Mouse (Mus musculus) gastrocnemius, adult 18-20 months (tissue): ENCODE data around the gene Tpm1. TPM values are rescaled to one million over a fixed set of nuclear protein-coding genes. Genes with fewer than 3 reads are reported as not detected.
A peak's percentile ranks its signal among the peaks of the same experiment; 100 is the strongest.

Source experiments
- DNase-seq: peaks from one replicate; pipeline ENCODE4 v3.0.0; 2021; ENCODE audit warnings: low spot score
- long read RNA-seq, 2 experiments: library from polyadenylated mRNA; stranded (forward); transcript quantifications; one replicate each; pipeline ENCODE4 v2.0.0; 2021
- total RNA-seq, 2 experiments: library from RNA; stranded (reverse); gene quantifications; 2 replicates each; pipeline ENCODE4 v1.2.3; 2021

Gene Tpm1
- over 10,000 TPM; 24,162 to 25,960 TPM for total RNA-seq
- long read RNA-seq, experiment 1, transcript Tpm1-207 (9 exons, 962 nt), result minor isoform, 6 of 36,761 reads
- long read RNA-seq, experiment 1, transcript Tpm1-205 (10 exons, 1,208 nt), result major isoform, 35,375 of 36,761 reads
- long read RNA-seq, experiment 1, transcript Tpm1-219 (4 exons, 649 nt), result minor isoform, 5 of 36,761 reads
- long read RNA-seq, experiment 1, partial matches to known transcripts, result 874 of 36,761 reads
- long read RNA-seq, experiment 1, other reads (novel, unspliced or antisense), result 494 of 36,761 reads
- long read RNA-seq, experiment 2, transcript Tpm1-207 (9 exons, 962 nt), result minor isoform, 12 of 25,254 reads
- long read RNA-seq, experiment 2, transcript Tpm1-215 (9 exons, 1,759 nt), result minor isoform, 6 of 25,254 reads
- long read RNA-seq, experiment 2, transcript Tpm1-219 (4 exons, 649 nt), result minor isoform, 7 of 25,254 reads
- long read RNA-seq, experiment 2, transcript Tpm1-205 (10 exons, 1,208 nt), result major isoform, 24,067 of 25,254 reads
- long read RNA-seq, experiment 2, partial matches to known transcripts, result 746 of 25,254 reads
- long read RNA-seq, experiment 2, other reads (novel, unspliced or antisense), result 413 of 25,254 reads

DNA sequence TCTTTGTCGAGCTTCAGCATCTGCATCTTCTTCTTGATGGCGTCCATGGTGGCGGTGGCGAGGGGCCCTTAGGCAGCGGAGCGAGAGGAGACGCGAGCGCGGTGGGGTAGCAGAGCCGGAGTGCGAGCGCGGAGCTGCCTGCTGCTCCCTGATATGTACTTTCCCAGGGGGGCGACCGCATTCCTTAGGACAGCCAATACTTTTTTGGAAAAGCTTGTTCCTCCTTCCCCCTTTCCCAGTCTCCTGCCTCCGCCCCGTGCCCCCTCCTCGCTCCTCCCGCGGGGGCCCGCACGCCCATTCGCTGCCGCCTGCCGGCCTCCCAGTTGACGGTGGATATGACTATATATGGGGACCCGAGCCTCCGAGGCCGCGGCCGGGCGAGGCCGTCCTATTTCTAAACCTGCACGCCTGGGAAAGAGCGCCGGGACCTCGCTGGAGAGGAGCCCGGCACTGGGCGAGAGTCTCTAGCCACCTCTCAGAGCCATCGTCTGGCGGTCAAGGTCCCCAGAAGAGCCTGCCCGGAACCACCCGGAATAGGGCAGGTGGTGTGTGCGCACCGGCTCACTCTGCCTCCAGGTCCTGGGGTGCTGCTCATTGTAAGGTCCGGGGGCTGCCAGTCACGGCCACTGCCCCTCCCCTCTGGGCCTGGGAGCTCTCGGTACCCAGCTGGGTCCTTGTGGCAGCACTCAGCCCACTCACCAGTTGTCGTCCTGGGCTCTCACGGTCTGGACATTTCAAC, at the start of gene Tpm1:
TSS of gene Tpm1 (minus strand) at position 321 of the 739 bp plus-strand sequence.
- peak; percentile 92 for DNase-seq

GRCm38 (mm10) chr9:67094371-67094770, 45.2 kb upstream of the Tpm1 start:
- no peak for DNase-seq

- DNase-seq, result no peak
These were observed 43.0 kb upstream of the Tpm1 start for GRCm38 (mm10) chr9:67092210-67092609.

DNA sequence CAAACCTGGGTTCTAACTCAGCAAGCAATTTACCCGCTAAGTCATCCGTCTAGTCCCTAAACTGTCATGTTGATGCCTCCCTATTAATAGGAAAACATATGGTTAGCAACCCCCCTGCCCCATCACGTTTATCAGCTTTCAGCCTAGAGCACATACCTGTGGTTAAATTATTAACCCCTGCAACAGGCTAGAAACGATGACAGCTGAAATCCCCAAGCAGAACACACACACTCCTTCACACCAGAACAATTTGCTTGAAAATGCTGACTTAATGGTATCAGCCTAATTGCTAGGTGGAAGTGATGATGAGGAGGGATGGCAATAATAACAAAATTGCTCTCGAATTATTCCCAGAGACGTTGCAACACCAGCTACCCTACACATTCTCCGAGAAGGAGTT, 42.4 kb upstream of the Tpm1 start:
- DNase-seq, result no peak

- DNase-seq, result no peak
These were observed 41.9 kb upstream of the Tpm1 start for GRCm38 (mm10) chr9:67091151-67091550.

- DNase-seq, result peak; percentile 64
These were observed 41.4 kb upstream of the Tpm1 start for GRCm38 (mm10) chr9:67090633-67091045.

DNA sequence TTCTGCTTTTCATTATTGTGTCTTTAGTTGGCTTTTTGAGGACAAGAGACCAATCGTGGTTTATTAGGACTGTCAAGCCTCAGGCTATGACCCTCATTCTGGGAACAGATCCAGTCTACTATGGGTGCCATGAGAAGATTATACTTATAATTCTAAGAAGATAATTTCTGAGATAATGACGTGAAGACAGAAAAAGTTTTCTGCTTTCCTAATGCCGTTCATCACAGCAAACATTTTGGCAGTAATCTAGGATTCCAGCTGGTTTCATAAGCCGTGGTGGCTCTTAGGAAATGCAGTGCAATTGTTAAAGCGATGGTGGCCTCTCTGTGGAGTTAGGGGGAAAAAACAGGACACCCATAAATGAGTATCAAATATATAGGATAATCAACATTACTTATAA, 40.0 kb upstream of the Tpm1 start:
- no peak for DNase-seq

DNA sequence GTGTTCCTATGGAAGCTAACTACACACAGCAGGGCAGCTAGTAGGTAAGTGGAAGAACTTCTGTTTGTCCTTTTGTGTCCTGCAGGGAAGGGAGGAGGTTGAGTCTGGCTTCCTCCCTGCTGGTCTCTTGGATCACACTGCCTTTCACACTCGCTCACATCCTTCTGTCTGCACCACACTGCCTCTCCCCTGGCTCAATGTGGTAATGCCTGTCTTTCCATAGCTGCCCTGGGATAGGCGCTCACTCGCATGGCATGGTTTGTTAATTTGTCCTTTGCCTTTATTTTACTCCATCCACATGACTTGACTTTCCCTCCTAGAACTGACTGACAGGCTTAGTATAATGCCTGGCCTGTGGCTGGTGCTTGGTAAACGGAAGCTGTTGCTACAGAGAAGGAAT, 34.6 kb upstream of the Tpm1 start:
- no peak for DNase-seq

- no peak for DNase-seq
These were observed 32.5 kb upstream of the Tpm1 start for GRCm38 (mm10) chr9:67081688-67082087.

DNA sequence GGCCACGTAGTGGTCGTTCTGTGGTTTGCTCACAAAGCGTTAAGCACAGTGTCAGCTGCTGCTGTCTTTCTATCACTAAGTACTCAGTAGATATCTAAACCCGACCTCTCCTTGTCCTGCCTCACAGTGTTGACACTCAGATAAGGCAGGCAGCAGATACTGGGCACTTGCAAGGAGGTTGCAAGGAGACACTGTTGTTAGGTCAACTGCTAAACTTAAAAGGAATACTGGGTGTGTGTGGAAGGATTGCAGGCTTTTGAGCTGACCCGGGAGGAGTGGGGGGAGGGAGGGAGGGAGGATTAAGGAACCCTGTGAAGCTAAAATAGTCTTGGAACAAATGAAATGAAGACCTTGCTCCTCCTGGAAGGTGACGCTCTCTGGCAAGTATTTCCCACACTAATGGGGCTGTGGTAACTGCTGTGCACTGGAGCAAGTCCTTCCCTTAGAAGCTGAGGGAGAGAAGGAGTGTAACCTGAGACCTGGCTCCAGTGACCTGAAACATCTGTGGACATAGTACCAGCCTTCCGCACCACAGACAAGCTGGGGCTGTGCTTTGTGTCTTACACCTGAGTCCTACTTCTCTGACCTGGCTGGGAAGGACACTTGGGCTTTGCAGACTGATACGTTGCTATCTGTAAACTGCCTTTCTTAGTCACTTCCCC, 28.6 kb upstream of the Tpm1 start:
- DNase-seq, result peak; percentile 79

DNA sequence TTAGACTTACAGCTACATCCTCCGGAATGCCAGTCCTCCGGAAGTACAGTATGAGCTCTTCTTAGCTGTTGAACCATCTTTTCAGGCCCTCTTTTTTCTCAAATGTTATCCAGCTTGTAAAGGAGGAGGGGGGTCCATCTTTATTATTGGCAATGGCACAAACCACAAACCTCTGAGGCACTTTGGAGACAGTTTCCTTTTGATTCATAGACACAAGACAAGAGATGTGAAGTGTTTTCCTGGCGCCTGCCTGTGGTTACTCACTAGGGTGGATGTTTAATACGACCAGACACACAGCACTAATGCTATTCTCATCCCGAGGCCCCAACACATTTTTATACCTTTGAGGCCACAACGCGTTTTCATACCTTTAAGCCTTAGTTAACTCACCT, 28.1 kb upstream of the Tpm1 start:
- DNase-seq, result no peak

- no peak for DNase-seq
These were observed 23.0 kb upstream of the Tpm1 start for GRCm38 (mm10) chr9:67072182-67072581.

- DNase-seq, result no peak
These were observed 22.4 kb upstream of the Tpm1 start for GRCm38 (mm10) chr9:67071596-67071995.

GRCm38 (mm10) chr9:67071103-67071502, 21.9 kb upstream of the Tpm1 start:
- DNase-seq, result no peak

DNA sequence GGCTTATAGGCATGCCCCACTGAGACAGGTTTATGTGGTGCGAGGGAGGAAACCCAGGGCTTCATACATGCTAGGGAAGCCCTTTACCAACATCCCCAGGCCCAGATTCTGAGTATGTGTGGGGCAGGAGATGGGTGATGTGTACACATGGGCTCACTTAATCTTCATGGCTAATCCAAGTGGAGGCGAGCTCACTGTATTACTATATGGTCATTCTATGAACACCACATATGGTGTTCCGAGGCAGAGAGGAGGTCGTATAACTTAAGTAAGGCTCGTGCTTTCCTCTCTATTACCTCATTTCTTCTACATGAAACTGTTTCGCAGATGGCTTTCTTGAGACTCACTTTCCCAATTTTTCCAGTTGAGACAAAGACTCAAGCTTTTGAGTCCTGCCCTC, 17.4 kb upstream of the Tpm1 start:
- no peak for DNase-seq

GRCm38 (mm10) chr9:67059714-67060113, 10.5 kb upstream of the Tpm1 start:
- DNase-seq, result peak; percentile 90

GRCm38 (mm10) chr9:67058366-67058765, 9.2 kb upstream of the Tpm1 start:
- DNase-seq, result no peak

- peak; percentile 68 for DNase-seq
These were observed 1.6 kb upstream of the Tpm1 start for GRCm38 (mm10) chr9:67050736-67051337.

- no peak for DNase-seq
These were observed 630 bp upstream of the Tpm1 start for GRCm38 (mm10) chr9:67049836-67050235.

GRCm38 (mm10) chr9:67048483-67049085, 622 bp downstream of the Tpm1 start:
- DNase-seq, result no peak
